ENCODE assay signal across 8 mouse cellular contexts in genomic region chr2:25982426-25983091, GRCm38 (mm10). TPM values are rescaled to one million over a fixed set of nuclear protein-coding genes. Genes with fewer than 3 reads are reported as not detected.
DNase-seq lines count a peak whose midpoint lies in the region; ATAC-seq and TF ChIP-seq lines count a peak whose summit lies in the region.

No protein-coding gene starts in this region.

- no peaks in the 10 kb centered on the region for H3K27me3 ChIP-seq in embryonic facial prominence, embryonic 11.5 days (ENCODE audit: control insufficient read depth, insufficient read depth, low read length)
- no peaks in the 10 kb centered on the region for H3K27me3 ChIP-seq in hindbrain, embryonic 12.5 days
- no peaks in the 10 kb centered on the region for H3K27me3 ChIP-seq in liver, embryonic 14.5 days (ENCODE audit: control insufficient read depth, insufficient read depth, low read length)
- no peaks in the 10 kb centered on the region for H3K27me3 ChIP-seq in neural tube, embryonic 15.5 days (replicated peaks)

- peaks cover 2 to 7% of the 10 kb centered on the region in 2 experiments; a peak in 1 of 4 replicates for H3K4me1 ChIP-seq in ES-E14 (ENCODE audit: control insufficient read depth in 2 of 2, insufficient read depth in 2 of 2, low read length in 2 of 2, poor library complexity in 1 of 2)
- H3K4me1 ChIP-seq in embryonic facial prominence, embryonic 11.5 days (ENCODE audit: control insufficient read depth, insufficient read depth, low read length): no peaks in the 10 kb centered on the region; the same call in 1 of the 2 replicates
- peaks cover 43% of the 10 kb centered on the region for H3K4me1 ChIP-seq in hindbrain, embryonic 12.5 days
- H3K4me1 ChIP-seq in liver, embryonic 14.5 days (replicated peaks; ENCODE audit: control insufficient read depth in 2 of 2, insufficient read depth in 2 of 2, low read length in 1 of 2): peaks cover 14 to 17% of the 10 kb centered on the region in 2 experiments
- peaks cover 58% of the 10 kb centered on the region for H3K4me1 ChIP-seq in neural tube, embryonic 15.5 days

- under 1% methylated on average over 66 of the region's 76 CpGs for WGBS in embryonic facial prominence, embryonic 11.5 days
- WGBS in hindbrain, embryonic 12.5 days: under 1% methylated on average over 76 of the region's 76 CpGs
- 1% methylated on average over 74 of the region's 76 CpGs for WGBS in liver, embryonic 14.5 days (ENCODE audit: insufficient replicate concordance)
- under 1% methylated on average over 75 of the region's 76 CpGs for WGBS in neural tube, embryonic 15.5 days

- peak overlapping the region; percentile 60 for H3K27ac ChIP-seq in ES-E14 (ENCODE audit: insufficient read depth, low read depth, low read length, poor library complexity, severe bottlenecking)
- H3K27ac ChIP-seq in embryonic facial prominence, embryonic 11.5 days (replicated peaks; ENCODE audit: low read depth, low read length): peak overlapping the region; percentile 79
- H3K27ac ChIP-seq in hindbrain, embryonic 12.5 days: peak overlapping the region; percentile 97
- peak overlapping the region; percentile 58 for H3K27ac ChIP-seq in liver, embryonic 14.5 days
- H3K27ac ChIP-seq in neural tube, embryonic 15.5 days (replicated peaks): peak overlapping the region; percentile 94

- DNase-seq in layer of hippocampus, adult 11-12 months (ENCODE audit: low spot score): peak; percentile 23
- DNase-seq in layer of hippocampus, adult 9-10 months (ENCODE audit: low spot score): no peak
- peak; percentile 20 for DNase-seq in ES-E14 (ENCODE audit: low read depth, low spot score)
- no peak for DNase-seq in embryonic facial prominence, embryonic 11.5 days (ENCODE audit: low spot score)
- no peak for DNase-seq in liver, embryonic 14.5 days (ENCODE audit: low read depth in 3 of 3, low spot score in 3 of 3)
- no peak for DNase-seq in layer of hippocampus, adult 9-11 months

- in situ Hi-C loops in ES-E14 (cut with MboI; ENCODE audit: low sequenced_read_pairs in 2 of 2, unreplicated experiment in 2 of 2): no loop called here

- peak; percentile 22 for ATAC-seq in embryonic facial prominence, embryonic 11.5 days (replicated peaks; ENCODE audit: insufficient number of reproducible peaks, low FRiP score, low TSS enrichment, low read depth)
- ATAC-seq in hindbrain, embryonic 12.5 days (ENCODE audit: low FRiP score): peak; percentile 23
- no peak for ATAC-seq in liver, embryonic 14.5 days (ENCODE audit: insufficient read depth)
- peak; percentile 29 for ATAC-seq in neural tube, embryonic 15.5 days (ENCODE audit: low FRiP score)

- H3K9ac ChIP-seq in ES-E14 (ENCODE audit: insufficient read depth, low read depth, low read length, poor library complexity, severe bottlenecking): peak overlapping the region; percentile 90
- peak overlapping the region; percentile 99 for H3K9ac ChIP-seq in embryonic facial prominence, embryonic 11.5 days (replicated peaks; ENCODE audit: low read length)
- peak overlapping the region; percentile 99 for H3K9ac ChIP-seq in hindbrain, embryonic 12.5 days
- peak overlapping the region; percentile 89 for H3K9ac ChIP-seq in liver, embryonic 14.5 days (replicated peaks)
- H3K9ac ChIP-seq in neural tube, embryonic 15.5 days (replicated peaks): peak overlapping the region; percentile 97

- peak overlapping the region; percentile 89 to 98 for H3K4me3 ChIP-seq in ES-E14 (ENCODE audit: insufficient read depth in 1 of 2, low read depth in 1 of 2, low read length in 2 of 2, poor library complexity in 1 of 2, severe bottlenecking in 1 of 2)
- H3K4me3 ChIP-seq in embryonic facial prominence, embryonic 11.5 days (ENCODE audit: low read depth, low read length): peak overlapping the region; percentile 95
- H3K4me3 ChIP-seq in hindbrain, embryonic 12.5 days: peak overlapping the region; percentile 95
- peak overlapping the region; percentile 84 to 92 for H3K4me3 ChIP-seq in liver, embryonic 14.5 days (ENCODE audit: insufficient read depth in 1 of 2, low read depth in 2 of 2, low read length in 2 of 2)
- H3K4me3 ChIP-seq in neural tube, embryonic 15.5 days (replicated peaks): peak overlapping the region; percentile 73

- no peak for TF ChIP-seq CTCF in liver, embryonic 14.5 days (IDR thresholded peaks at IDR 0.05; ENCODE audit: low read depth)

- H3K9me3 ChIP-seq in ES-E14 (ENCODE audit: control insufficient read depth, insufficient read depth, low read depth, low read length): no peaks in the 10 kb centered on the region
- no peaks in the 10 kb centered on the region for H3K9me3 ChIP-seq in embryonic facial prominence, embryonic 11.5 days (replicated peaks; ENCODE audit: control insufficient read depth, low read length)
- no peaks in the 10 kb centered on the region for H3K9me3 ChIP-seq in hindbrain, embryonic 12.5 days (replicated peaks)
- H3K9me3 ChIP-seq in liver, embryonic 14.5 days (ENCODE audit: control insufficient read depth, low read length): no peaks in the 10 kb centered on the region
- no peaks in the 10 kb centered on the region for H3K9me3 ChIP-seq in neural tube, embryonic 15.5 days (replicated peaks)

- H3K36me3 ChIP-seq in ES-E14 (ENCODE audit: control insufficient read depth, insufficient read depth, low read length, poor library complexity, severe bottlenecking): no peaks in the 10 kb centered on the region
- H3K36me3 ChIP-seq in embryonic facial prominence, embryonic 11.5 days (replicated peaks; ENCODE audit: control insufficient read depth, insufficient read depth, low read depth, low read length): no peaks in the 10 kb centered on the region
- H3K36me3 ChIP-seq in hindbrain, embryonic 12.5 days: 0 out of 2 replicates have a peak, but pooled peaks cover 2% of the 10 kb centered on the region
- H3K36me3 ChIP-seq in liver, embryonic 14.5 days (replicated peaks; ENCODE audit: control insufficient read depth, insufficient read depth, low read depth): peaks cover 2% of the 10 kb centered on the region; the same call in 1 of the 2 replicates
- no peaks in the 10 kb centered on the region for H3K36me3 ChIP-seq in neural tube, embryonic 15.5 days

- H3K4me2 ChIP-seq in embryonic facial prominence, embryonic 11.5 days (ENCODE audit: low read depth, low read length): peak overlapping the region; percentile 82
- H3K4me2 ChIP-seq in hindbrain, embryonic 12.5 days (replicated peaks): peak overlapping the region; percentile 88
- peak overlapping the region; percentile 78 for H3K4me2 ChIP-seq in liver, embryonic 14.5 days (ENCODE audit: low read depth)
- H3K4me2 ChIP-seq in neural tube, embryonic 15.5 days: peak overlapping the region; percentile 80

- no peak for TF ChIP-seq EP300 in liver, embryonic 14.5 days (IDR thresholded peaks at IDR 0.05; ENCODE audit: low read depth)

TF ChIP-seq in ES-E14, 5 proteins besides CTCF, POLR2A, EP300 and RAD21:
- TF ChIP-seq ZNF384 (IDR thresholded peaks at IDR 0.05; ENCODE audit: low read depth, low read length): no peak

RNA-seq across cellular contexts. Expression of gene Camsap1, which starts 0.5 kb away (rescaled TPM):
- total RNA-seq in ES-E14 (2012; rRNA removed): 37.2 and 39.7 TPM in 2 replicates
- 20.5 and 25.1 TPM in 2 replicates for polyA plus RNA-seq in embryonic facial prominence, embryonic 11.5 days (2014; fragmentation: Nextera tagmentation; extraction: Ambion mirVana)
- polyA plus RNA-seq in hindbrain, embryonic 12.5 days (2016; fragmentation: Nextera tagmentation; extraction: Ambion mirVana): 85.5 and 92.7 TPM in 2 replicates
- 2.3 and 2.8 TPM in 2 replicates for polyA plus RNA-seq in liver, embryonic 14.5 days (2012; rRNA removed)
- polyA plus RNA-seq in liver, embryonic 14.5 days (2014; fragmentation: Nextera tagmentation; extraction: Ambion mirVana): 4.7 and 6.6 TPM in 2 replicates
- polyA plus RNA-seq in neural tube, embryonic 15.5 days (2015; fragmentation: Nextera tagmentation; extraction: Ambion mirVana): 42.3 and 61.6 TPM in 2 replicates

RNA-seq across cellular contexts. Expression of gene Ubac1, which starts 39.0 kb away (rescaled TPM):
- total RNA-seq in ES-E14 (2012; rRNA removed): 88.4 and 93.3 TPM in 2 replicates
- 113 and 120 TPM in 2 replicates for polyA plus RNA-seq in embryonic facial prominence, embryonic 11.5 days (2014; fragmentation: Nextera tagmentation; extraction: Ambion mirVana)
- 98.4 and 102 TPM in 2 replicates for polyA plus RNA-seq in hindbrain, embryonic 12.5 days (2016; fragmentation: Nextera tagmentation; extraction: Ambion mirVana)
- 259 and 320 TPM in 2 replicates for polyA plus RNA-seq in liver, embryonic 14.5 days (2012; rRNA removed)
- polyA plus RNA-seq in liver, embryonic 14.5 days (2014; fragmentation: Nextera tagmentation; extraction: Ambion mirVana): 504 and 526 TPM in 2 replicates
- polyA plus RNA-seq in neural tube, embryonic 15.5 days (2015; fragmentation: Nextera tagmentation; extraction: Ambion mirVana): 138 and 148 TPM in 2 replicates

Comparison
In these comparisons a context has a peak if more than half of its experiments do, and no peak if none do; other contexts are left out.
1. DNase-seq: peak in layer of hippocampus, adult 11-12 months (single experiment) and ES-E14 (single experiment); none in layer of hippocampus, adult 9-10 months (single experiment), embryonic facial prominence, embryonic 11.5 days (single experiment), liver, embryonic 14.5 days (0 of 3) and layer of hippocampus, adult 9-11 months (single experiment).
2. Peak in every context shown above with its lines, with median percentiles within 50 percentile points of each other: H3K27ac ChIP-seq, H3K4me3 ChIP-seq, H3K9ac ChIP-seq and H3K4me2 ChIP-seq.